Mouse (Mus musculus) kidney, adult 2 months (tissue): ENCODE data around the gene Aspscr1.

Experiments used
- CTCF ChIP-seq: fragments of 200-500 bp; conservative IDR thresholded peaks from 2 replicates; pipeline ENCODE4 v1.5.1; 2011; ENCODE audit warnings: low read depth, mild to moderate bottlenecking, control low read depth, low read length, moderate library complexity, mixed read lengths; ENCODE audit not compliant: insufficient read depth, insufficient read length
- POLR2A ChIP-seq: fragments of 200-500 bp; IDR thresholded peaks from one replicate; pipeline ENCODE4 v1.6.1; 2011; ENCODE audit warnings: low read depth, low read length, control low read depth

GRCm38 (mm10) chr11:120710672-120711071, 37.9 kb downstream of the Aspscr1 start:
- no peak for TF ChIP-seq CTCF
- TF ChIP-seq POLR2A, result no peak
